Mouse (Mus musculus): ENCODE results near the gene Clpb. TPM values are rescaled to one million over a fixed set of nuclear protein-coding genes. Genes with fewer than 3 reads are reported as not detected.
A peak's percentile ranks its signal among the peaks of the same experiment; 100 is the strongest.

The Clpb gene
- total RNA-seq, 2 experiments from 2014 or later = 30.7 to 38.7 TPM

- DNase-seq = peak; percentile 23
Observed at GRCm38 (mm10) chr7:101673497-101673896, 10.1 kb downstream of the Clpb start.

GRCm38 (mm10) chr7:101676033-101676761, 12.8 kb downstream of the Clpb start:
- no peak for DNase-seq

GRCm38 (mm10) chr7:101676762-101677308, 13.4 kb downstream of the Clpb start:
- no peak for DNase-seq

GRCm38 (mm10) chr7:101679591-101679990, 16.2 kb downstream of the Clpb start:
- peak; percentile 84 for DNase-seq

- DNase-seq = no peak
Observed at GRCm38 (mm10) chr7:101680961-101681360, 17.5 kb downstream of the Clpb start.

GRCm38 (mm10) chr7:101681565-101682071, 18.2 kb downstream of the Clpb start:
- no peak for DNase-seq

GRCm38 (mm10) chr7:101682886-101683285, 19.5 kb downstream of the Clpb start:
- DNase-seq = no peak

GRCm38 (mm10) chr7:101683976-101684630, 20.7 kb downstream of the Clpb start:
- DNase-seq = no peak

- no peak for DNase-seq
Observed at GRCm38 (mm10) chr7:101684671-101685070, 21.2 kb downstream of the Clpb start.

GRCm38 (mm10) chr7:101687144-101687543, 23.7 kb downstream of the Clpb start:
- DNase-seq = no peak

- no peak for DNase-seq
Observed at GRCm38 (mm10) chr7:101690471-101690870, 27.0 kb downstream of the Clpb start.

GRCm38 (mm10) chr7:101691863-101692262, 28.4 kb downstream of the Clpb start:
- no peak for DNase-seq

- no peak for DNase-seq
Observed at GRCm38 (mm10) chr7:101692446-101692845, 29.0 kb downstream of the Clpb start.

GRCm38 (mm10) chr7:101695483-101695882, 32.0 kb downstream of the Clpb start:
- DNase-seq = no peak

- no peak for DNase-seq
Observed at GRCm38 (mm10) chr7:101696931-101697723, 33.7 kb downstream of the Clpb start.

GRCm38 (mm10) chr7:101700296-101700695, 36.9 kb downstream of the Clpb start:
- DNase-seq = no peak

- DNase-seq = no peak
Observed at GRCm38 (mm10) chr7:101702706-101703105, 39.3 kb downstream of the Clpb start.

- DNase-seq = no peak
Observed at GRCm38 (mm10) chr7:101709586-101709985, 46.2 kb downstream of the Clpb start.

- DNase-seq = no peak
Observed at GRCm38 (mm10) chr7:101710236-101710635, 46.8 kb downstream of the Clpb start.

- DNase-seq = no peak
Observed at GRCm38 (mm10) chr7:101713828-101714400, 50.5 kb downstream of the Clpb start.

GRCm38 (mm10) chr7:101715041-101715551, 51.7 kb downstream of the Clpb start:
- DNase-seq = no peak

- DNase-seq = no peak
Observed at GRCm38 (mm10) chr7:101720356-101720755, 56.9 kb downstream of the Clpb start.

Data from gastrocnemius, postnatal 10 days (tissue).